Mouse (Mus musculus) monocyte, adult 5-6 weeks (primary cell): ENCODE measurements around the gene Alox15. TPM values are rescaled to one million over a fixed set of nuclear protein-coding genes. Genes with fewer than 3 reads are reported as not detected.

Source experiments
- ATAC-seq: fragments of 153-309, 156-312 bp; replicated peaks from 2 replicates; pipeline ENCODE4 v1.8.0; 2017; ENCODE audit warnings: mild to moderate bottlenecking; ENCODE audit not compliant: low TSS enrichment, insufficient number of reproducible peaks, severe bottlenecking, poor library complexity, low FRiP score
- total RNA-seq: library from RNA; stranded (forward); fragments of 200-1000, 200-491, 200-594 nt; gene quantifications from 3 replicates; pipeline ENCODE4 v1.2.3, GENCODE M21; 2017

Alox15 gene
- total RNA-seq, 1 experiment from 2014 or later: 41.4 TPM

DNA sequence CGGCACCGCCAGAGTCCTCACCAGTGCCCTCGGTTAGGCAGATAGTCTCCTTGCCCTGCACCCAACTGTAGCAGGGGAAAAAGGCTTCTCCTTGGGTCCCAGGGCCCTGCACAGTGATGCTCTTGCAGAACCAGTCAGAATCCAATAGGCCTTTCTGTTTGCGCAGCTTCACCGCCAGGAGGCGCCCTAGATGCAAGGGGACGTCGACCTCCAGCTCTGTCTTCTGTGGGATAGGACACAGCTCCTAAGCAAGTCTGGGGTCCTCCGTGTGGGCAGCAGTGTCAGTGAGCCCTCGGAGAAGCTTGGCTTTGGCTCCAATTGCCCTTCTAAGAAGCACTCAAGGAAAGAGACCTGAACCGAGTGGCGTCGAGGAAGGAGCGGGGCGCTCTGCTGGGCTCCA, 30.2 kb downstream of the Alox15 start:
- ATAC-seq: peak; percentile 43; the same call in 1 of the 2 replicates

DNA sequence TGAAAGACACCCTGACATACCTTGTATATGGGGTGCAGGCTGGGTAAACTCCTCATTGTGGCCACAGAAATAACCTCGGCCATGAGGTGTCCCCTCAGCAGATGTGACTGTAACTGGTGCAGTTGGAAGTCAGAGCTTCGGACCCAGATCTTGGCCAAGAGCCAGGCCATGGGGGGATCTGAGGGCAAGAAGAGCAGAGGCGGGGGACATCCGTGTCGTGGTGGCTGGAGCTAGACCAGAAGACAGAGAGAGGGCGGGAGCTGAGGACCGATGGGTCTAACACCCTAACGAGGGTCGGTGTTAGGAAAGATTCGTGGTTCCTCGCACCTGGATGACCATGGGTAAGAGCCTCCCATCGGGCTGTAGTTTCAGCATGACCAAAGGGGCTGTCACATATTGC, 32.2 kb downstream of the Alox15 start:
- ATAC-seq: no peak

DNA sequence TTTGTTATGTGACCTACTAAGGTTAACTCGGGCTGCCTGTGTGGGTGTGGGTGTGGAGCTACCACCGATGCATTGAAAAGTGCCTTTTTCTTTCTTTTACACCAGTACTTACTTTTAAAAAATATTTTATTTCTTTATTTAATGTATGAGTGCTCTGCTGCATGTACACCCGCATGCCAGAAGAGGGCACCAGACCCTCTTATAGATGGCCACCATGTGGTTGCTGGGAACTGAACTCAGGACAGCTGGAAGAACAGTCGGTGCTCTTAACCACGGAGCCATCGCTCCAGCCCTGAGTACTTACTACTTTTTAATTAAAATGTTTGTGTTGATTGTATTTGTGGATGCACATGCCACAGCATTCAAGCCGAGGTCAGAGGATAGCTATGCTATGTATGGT, 38.0 kb downstream of the Alox15 start:
- ATAC-seq: no peak

DNA sequence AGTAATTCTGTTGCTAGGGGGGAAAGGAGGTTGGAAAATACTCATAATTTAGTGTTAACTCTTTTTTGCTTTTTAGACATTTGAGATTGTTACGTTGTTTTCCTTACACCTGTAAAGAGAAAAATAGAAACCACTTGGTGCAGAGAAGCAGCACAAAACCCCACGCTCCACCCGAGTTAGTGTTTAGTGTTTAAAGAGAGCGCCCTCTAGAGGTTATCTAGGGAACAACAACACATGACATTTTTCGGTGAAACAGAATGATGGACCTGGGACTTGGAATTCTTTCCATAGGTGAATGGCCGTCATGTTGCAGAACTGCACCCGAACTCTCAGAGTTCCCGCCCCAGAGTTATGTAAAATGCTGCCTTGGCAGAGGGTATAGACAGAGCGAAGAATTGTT, 42.5 kb downstream of the Alox15 start:
- ATAC-seq: 0 out of 2 replicates have a peak, but pooled peaks have one; percentile 42

DNA sequence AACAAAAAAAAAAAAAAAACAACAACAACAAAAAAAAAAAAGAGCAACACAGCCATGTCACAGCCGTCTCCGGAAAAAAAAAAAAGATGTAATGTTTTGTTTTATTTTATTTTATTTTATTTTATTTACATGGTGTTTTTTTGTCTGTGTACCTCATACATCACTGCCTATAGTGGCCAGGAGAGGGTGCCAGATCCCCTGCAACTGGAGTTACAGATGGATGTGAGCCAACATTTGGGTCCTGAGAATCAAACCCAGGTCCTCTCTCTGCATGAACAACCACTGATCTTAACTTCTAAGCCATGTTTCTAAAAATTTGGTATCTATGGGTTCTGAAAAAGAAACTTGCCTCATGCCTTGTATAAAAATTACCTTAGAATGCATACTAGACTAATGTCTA, 43.5 kb downstream of the Alox15 start:
- ATAC-seq: no peak

DNA sequence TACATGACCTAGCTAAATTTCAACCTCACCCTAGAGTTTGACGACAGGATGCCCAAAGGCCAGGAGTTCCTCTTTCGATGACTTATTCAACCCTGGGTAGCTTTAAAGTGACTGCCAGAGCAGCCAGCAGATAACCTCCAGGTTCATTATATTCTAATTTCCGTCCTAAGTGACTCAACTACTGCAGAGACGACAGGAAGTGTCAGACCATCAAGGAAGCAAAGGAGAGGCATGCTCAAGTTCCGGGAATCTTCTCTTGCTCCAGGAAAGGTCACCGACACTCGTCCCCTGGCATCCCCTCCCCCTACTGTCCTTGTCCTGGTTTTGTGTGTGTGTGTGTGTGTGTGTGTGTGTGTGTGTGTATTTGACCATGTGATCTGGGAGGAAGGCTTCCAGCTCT, 45.7 kb downstream of the Alox15 start:
- peak; percentile 86 for ATAC-seq

DNA sequence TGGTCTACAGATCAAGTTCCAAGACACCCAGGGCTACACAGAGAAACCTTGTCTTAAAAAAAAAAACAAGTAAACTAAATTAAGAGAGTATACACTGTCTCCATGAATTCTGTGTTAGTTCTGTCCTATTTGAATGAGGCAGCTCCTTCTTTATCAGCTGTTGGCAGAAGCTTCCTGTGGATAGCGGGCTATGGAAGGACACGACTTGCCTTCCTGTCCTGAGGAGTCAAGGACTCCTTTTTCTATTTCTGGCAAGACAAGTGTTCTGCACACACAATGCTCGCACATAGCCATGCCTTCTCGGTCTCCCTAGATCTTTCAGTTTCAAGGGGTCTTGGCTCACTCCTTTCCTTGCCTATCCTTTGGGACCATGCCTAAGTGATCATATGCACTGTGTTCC, 49.5 kb downstream of the Alox15 start:
- ATAC-seq: no peak

DNA sequence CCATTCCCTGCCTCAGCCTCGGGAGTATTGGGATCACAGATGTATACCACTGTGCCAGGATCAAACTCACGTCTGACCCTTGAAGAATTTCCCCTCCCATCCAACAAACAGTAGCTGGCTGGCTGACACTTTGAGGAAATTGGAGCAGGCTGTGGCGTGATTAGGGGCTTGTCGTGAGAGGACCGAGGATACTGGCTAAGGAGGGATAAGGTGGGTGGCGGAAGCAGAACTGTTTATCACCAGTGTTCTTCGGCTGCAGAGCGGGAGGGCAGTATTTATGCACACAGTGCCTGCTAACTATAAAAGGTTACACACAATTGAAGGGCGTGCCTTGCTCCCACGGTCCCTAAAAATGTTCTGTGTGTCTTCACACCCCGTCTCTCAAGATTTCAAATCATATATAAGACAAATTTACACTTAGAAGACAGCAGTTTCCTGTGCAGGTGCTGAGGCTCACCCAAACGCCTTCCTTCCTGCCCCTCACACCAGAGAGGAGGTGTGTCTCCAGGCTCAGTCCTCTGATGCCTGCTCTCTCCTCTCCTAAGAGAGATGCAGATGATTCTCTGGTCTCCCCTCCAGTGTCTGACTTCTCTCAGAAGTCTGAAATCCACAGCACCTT, 53.9 kb downstream of the Alox15 start:
- ATAC-seq: no peak

DNA sequence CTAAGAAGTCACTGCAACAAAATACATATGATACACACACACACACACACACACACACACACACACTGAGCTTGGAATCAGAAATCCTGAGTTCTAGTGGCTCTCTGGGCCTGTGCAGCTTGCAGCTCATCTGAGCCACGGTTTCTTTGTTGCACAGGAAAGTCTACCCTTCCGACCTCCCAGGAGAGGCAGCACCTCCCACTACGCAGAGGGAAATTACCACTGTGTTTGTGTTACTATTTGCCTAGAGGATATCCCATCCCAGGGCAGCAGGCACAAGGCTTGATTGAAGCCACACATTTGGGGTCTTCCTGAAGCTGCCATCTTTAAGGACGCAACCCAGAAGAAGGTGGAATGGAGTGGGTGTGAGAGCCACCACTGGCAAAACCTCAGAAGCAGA, 54.4 kb downstream of the Alox15 start:
- ATAC-seq: no peak

Other genes starting within 250 kb of the Alox15 start
- 0.38 to 0.39 TPM in 2 of 3 replicates, not detected in the other for gene Mgl2, start 221.7 kb downstream of the Alox15 start, total RNA-seq
- 5.3 to 21.7 TPM (median 15.6 TPM) in 3 replicates for gene Clec10a, start 195.8 kb downstream of the Alox15 start, total RNA-seq
- gene Slc16a11, start 139.3 kb downstream of the Alox15 start, total RNA-seq: not detected in 3 replicates
- 1.9 to 11.0 TPM (median 3.1 TPM) in 3 replicates for gene Slc16a13, start 131.0 kb downstream of the Alox15 start, total RNA-seq
- gene Bcl6b, start 122.2 kb downstream of the Alox15 start, total RNA-seq: not detected in 3 replicates
- gene 0610010K14Rik, start 114.1 kb downstream of the Alox15 start, total RNA-seq: 8.1 to 28.1 TPM (median 18.3 TPM) in 3 replicates
- 3.3 to 5.8 TPM in 2 of 3 replicates, not detected in the other for gene Gm21988, start 112.2 kb downstream of the Alox15 start, total RNA-seq
- gene Rnasek, start 112.2 kb downstream of the Alox15 start, total RNA-seq: 17.5 to 31.1 TPM (median 23.2 TPM) in 3 replicates
- gene Alox12, start 96.7 kb downstream of the Alox15 start, total RNA-seq: 0.85 to 26.1 TPM (median 1.6 TPM) in 3 replicates
- 2.5 TPM in 1 of 3 replicates, not detected in the others for gene Alox12e, start 29.4 kb downstream of the Alox15 start, total RNA-seq
- gene Pelp1, start 58.0 kb upstream of the Alox15 start, total RNA-seq: 1.6 to 4.9 TPM (median 2.1 TPM) in 3 replicates
- gene Arrb2, start 80.6 kb upstream of the Alox15 start, total RNA-seq: 94.2 to 148 TPM (median 113 TPM) in 3 replicates
- 37.7 to 56.2 TPM (median 52.1 TPM) in 3 replicates for gene Med11, start 99.9 kb upstream of the Alox15 start, total RNA-seq
- 0.21 TPM in 1 of 3 replicates, not detected in the others for gene Zmynd15, start 107.4 kb upstream of the Alox15 start, total RNA-seq
- gene Cxcl16, start 108.0 kb upstream of the Alox15 start, total RNA-seq: 1.6 to 3.5 TPM (median 2.8 TPM) in 3 replicates
- gene Tm4sf5, start 153.2 kb upstream of the Alox15 start, total RNA-seq: not detected in 3 replicates
- gene Vmo1, start 162.6 kb upstream of the Alox15 start, total RNA-seq: not detected in 3 replicates
- not detected in 3 replicates for gene Gltpd2, start 167.2 kb upstream of the Alox15 start, total RNA-seq
- gene Psmb6, start 173.3 kb upstream of the Alox15 start, total RNA-seq: 181 to 224 TPM (median 209 TPM) in 3 replicates
- not detected in 3 replicates for gene Gm40193, start 180.9 kb upstream of the Alox15 start, total RNA-seq
- 5.1 to 22.0 TPM (median 11.1 TPM) in 3 replicates for gene Pld2, start 188.0 kb upstream of the Alox15 start, total RNA-seq
- 50.8 to 81.3 TPM (median 55.8 TPM) in 3 replicates for gene Mink1, start 210.8 kb upstream of the Alox15 start, total RNA-seq